Mouse (Mus musculus) left cerebral cortex, postnatal 10 days (tissue): ENCODE results near the gene Tmem9. TPM values are rescaled to one million over a fixed set of nuclear protein-coding genes. Genes with fewer than 3 reads are reported as not detected.
A peak's percentile ranks its signal among the peaks of the same experiment; 100 is the strongest.

Source experiments
- DNase-seq, 2 experiments: peaks; one replicate each; pipeline ENCODE4 v3.0.0; 2021 to 2022; ENCODE audit warnings: low spot score in 2 of 2, mixed read lengths in 1 of 2; ENCODE audit errors: extremely low spot score in 1 of 2
- intact Hi-C: fragments of 180-260 bp; cut with DNase I; formaldehyde crosslinking; loops from one replicate; pipeline ENCODE4 v1.15.1; 2025
- total RNA-seq, 2 experiments: library from RNA; stranded (reverse); gene quantifications; 2 replicates each; pipeline ENCODE4 v1.2.3; 2021

Gene Tmem9
- total RNA-seq, 2 experiments from 2014 or later, result 81.3 to 84.0 TPM

DNA sequence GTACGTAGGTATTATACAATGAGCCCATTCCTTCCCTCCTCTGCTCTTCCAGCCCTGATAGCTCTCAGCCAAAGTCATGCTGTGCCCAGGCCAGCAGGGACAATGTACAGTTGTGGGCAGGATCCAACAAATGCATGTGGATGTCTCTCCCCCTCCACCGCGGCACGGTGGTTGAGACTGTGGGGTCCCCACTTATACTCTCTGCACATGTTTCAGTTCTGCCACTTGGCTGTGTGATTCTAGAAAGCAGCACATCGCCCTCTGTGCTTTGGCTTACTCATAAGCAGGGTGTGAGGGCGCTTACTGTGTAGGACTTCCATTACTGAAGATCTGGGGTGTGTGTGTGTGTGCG, 53.8 kb downstream of the Tmem9 start:
- intact Hi-C loops, result no loop called here

DNA sequence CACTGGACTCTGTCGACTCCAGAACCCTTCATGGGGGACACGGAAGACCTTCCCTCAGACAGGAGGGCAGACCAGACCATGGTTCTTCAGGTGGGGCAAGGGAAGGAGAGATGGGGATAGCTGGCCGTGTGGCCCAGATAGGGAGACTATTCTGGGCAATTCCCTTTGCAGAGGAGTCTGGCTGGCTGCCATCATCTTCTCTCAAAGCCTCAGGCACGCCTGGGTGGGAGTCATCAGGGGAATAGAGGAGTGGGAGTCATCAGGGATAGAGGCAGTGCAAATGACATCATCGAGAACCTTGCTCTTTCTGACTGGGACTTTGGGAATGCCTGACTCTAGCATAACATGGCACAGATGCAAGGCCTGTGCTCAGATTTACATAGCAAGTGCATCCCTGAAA, 56.0 kb downstream of the Tmem9 start:
- intact Hi-C loops, result no loop called here
- DNase-seq, result peak in 1 of 2 experiments; percentile 65

More for the DNA sequence above, 53.8 kb downstream of the Tmem9 start:
- no peak for DNase-seq

DNA sequence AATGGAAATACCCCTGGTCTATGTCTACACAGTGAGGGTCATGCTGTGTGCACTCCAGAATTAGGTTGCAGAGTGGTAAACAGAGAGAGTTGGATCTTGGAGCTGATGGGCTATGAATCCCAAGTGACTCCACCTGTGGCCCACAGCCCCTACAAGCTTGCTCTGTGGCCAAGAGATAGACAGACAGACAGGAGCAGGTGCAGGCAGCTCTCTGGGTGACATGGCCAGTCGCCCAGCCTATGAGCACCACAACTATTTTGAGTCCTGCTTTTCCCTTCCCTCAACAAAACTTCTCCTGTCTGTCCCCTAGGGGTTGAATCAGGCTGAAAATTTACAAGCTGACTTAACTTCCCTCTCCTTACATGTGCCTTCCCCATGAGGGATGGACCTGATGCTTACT, 58.7 kb downstream of the Tmem9 start:
- no peak for DNase-seq
- intact Hi-C loops, result no loop called here

DNA sequence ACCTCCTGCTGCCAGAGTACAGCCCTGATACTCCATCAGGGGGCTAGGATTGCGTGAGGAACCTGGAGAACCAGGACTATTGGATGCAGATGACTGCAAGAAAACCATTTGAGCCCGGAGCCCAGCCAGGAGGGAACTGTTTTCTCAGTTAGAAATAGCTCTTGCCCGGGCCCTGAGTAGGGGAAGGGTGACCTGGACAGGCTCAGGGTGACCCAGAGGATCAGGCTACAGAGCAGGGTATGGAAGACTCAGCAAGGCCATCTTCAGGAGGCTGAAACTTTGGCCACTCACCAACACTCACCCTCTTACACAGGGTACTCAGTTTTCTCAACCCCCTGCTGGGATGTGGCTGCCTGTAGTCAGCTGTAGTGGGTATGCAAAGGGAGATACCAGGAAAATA, 59.6 kb downstream of the Tmem9 start:
- no peak for DNase-seq
- intact Hi-C loops, result no loop called here

DNA sequence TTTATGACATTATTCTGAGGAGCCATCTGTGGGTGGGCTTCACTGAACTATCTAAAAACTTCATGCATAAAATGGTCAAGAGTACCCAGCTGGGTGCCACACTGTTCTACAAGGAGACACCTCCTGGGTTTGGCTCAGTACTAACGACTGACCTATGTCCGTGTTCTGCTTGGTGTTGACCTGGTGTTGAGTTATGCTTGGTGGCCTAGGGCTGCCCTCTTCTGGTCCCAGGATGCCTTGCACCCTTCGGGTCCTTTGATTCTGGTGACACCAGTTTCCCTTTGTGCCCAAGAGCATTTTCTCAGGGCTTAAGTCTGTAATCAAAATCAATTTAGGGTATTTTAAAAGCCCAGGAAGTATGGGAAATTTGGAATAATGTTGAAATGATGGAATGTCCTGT, 68.1 kb downstream of the Tmem9 start:
- no peak for DNase-seq
- intact Hi-C loops, result no loop called here

DNA sequence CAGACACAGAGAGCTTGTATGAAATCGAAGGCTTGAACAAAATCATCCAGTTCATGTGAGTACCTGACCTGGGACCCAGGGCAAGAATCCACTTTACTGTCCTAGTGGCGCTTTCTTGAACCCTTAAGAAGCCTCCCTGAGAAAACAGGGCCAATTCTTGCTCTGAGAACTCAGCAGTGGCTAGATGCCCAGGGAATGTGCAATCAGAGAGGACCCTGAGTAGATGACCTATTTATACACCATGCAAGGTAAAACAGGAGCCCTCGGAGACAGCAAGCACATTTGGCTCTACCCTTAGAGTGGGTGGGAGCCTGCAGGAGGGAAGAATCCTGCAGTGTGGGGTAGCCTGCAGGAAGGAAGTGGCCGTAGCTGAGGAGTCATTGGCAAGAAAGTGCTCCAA, 69.7 kb downstream of the Tmem9 start:
- intact Hi-C loops, result no loop called here
- no peak for DNase-seq

DNA sequence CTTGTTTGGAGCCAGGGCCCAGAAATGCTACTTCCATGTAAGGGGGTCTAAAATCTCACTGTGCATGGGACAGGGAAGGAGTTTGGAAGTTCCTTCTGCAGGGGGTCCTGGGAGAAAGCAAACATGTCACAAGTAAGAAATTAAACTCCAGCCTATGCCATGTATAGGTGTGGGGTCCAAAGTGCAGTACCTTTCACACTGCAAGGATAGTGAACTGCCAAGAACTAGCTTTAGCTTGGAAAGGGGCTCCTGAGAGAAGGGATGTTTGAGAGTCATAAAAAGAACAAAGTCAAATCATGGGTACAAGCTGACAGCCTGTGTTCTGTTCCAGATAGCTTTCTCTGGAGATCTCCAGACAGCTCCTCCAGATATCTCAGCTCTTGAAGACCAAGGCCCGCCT, 73.2 kb downstream of the Tmem9 start:
- intact Hi-C loops, result no loop called here

More for the DNA sequence above, 73.2 kb downstream of the Tmem9 start:
- no peak for DNase-seq

Other genes with a start within 250 kb of the Tmem9 start
- gene Phlda3, start 242.0 kb upstream of the Tmem9 start, total RNA-seq, result 10 to 100 TPM; 11.5 to 11.6 TPM
- 1 to 10 TPM in 1 of 2 experiments, under 1 TPM in 1; 0.99 to 1.1 TPM for gene Tnni1, start 228.7 kb upstream of the Tmem9 start, total RNA-seq
- under 1 TPM; 0.75 to 0.91 TPM for gene Lad1, start 189.6 kb upstream of the Tmem9 start, total RNA-seq
- gene Tnnt2, start 171.8 kb upstream of the Tmem9 start, total RNA-seq, result 1 to 10 TPM; 2.0 to 3.3 TPM
- gene Pkp1, start 88.9 kb upstream of the Tmem9 start, total RNA-seq, result under 1 TPM; 0.16 to 0.19 TPM
- under 1 TPM; 0.41 to 0.73 TPM for gene Igfn1, start 1.8 kb upstream of the Tmem9 start, total RNA-seq
- gene Ascl5, start 42.7 kb downstream of the Tmem9 start, total RNA-seq, result 1 to 10 TPM in 1 of 2 experiments, under 1 TPM in 1; 0.66 to 1.2 TPM
- gene Cacna1s, start 44.6 kb downstream of the Tmem9 start, total RNA-seq, result 1 to 10 TPM; 1.5 to 2.4 TPM
- gene Kif21b, start 123.2 kb downstream of the Tmem9 start, total RNA-seq, result 100 to 1,000 TPM; 329 to 393 TPM
- gene Mroh3, start 204.7 kb downstream of the Tmem9 start, total RNA-seq, result 1 to 10 TPM in 1 of 2 experiments, under 1 TPM in 1; 0.97 to 1.2 TPM
- gene Inava, start 226.1 kb downstream of the Tmem9 start, total RNA-seq, result 1 to 10 TPM; 3.7 to 4.4 TPM